9 mouse cellular contexts compared by ENCODE assay signal in the genomic region with DNA sequence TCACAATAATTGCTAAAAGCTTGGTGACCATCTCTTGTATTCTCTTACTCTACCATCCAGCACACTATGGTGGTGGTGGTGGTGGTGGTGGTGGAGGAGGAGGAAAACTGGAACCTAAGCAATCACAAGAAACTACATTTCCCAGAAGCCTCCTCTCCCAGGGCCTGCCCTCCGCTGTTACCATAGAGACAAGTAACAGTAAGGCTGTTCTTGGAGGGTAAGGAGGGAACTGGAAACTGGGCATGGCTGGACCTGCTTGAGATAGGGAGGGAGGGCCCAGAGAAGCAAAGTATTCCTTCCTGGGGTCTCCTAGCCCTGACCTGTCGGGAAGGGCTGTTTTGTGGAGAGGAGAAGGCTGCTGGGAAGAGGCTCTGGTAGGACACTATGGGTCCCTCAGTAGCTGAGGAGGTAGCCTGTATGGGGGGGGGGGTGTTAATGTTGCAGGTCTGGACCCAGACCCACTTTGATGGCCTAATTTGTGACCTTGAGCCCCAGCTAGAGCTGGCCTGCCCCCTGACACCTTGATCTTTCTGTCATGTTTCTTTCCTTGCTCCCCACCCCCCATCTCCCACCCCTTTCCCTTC. TPM values are rescaled to one million over a fixed set of nuclear protein-coding genes. Genes with fewer than 3 reads are reported as not detected.
DNase-seq lines count a peak whose midpoint lies in the region; ATAC-seq lines count a peak whose summit lies in the region.
"Had no signal": no experiment of that assay in that cellular context is flagged by ENCODE, and none has a peak within 500 bp of the region (broad histone marks: within the 10 kb centered on the region; RNA-seq: fewer than 3 reads in every experiment).

Drc7 (plus strand) TSS at position 177 of the 584 bp plus-strand sequence.

- H3K9me3 ChIP-seq in neural tube, embryonic 12.5 days = no peaks in the 10 kb centered on the region
- H3K9me3 ChIP-seq in neural tube, embryonic 13.5 days = no peaks in the 10 kb centered on the region

- peak; percentile 10 to 22 for DNase-seq in adrenal gland, postnatal 36 days
- DNase-seq in adrenal gland, postnatal 4 days (ENCODE audit: low spot score in 2 of 2) = no peak
- DNase-seq in neural tube, embryonic 10.5 days (ENCODE audit: extremely low spot score, low spot score) = no peak
- DNase-seq in liver = peak; percentile 29
- DNase-seq in adipocyte (ENCODE audit: low spot score) = no peak
- no peak for DNase-seq in heart, adult 18-20 months

- H3K4me3 ChIP-seq in neural tube, embryonic 12.5 days = no peak within 1 kb of the TSS
- H3K4me3 ChIP-seq in neural tube, embryonic 13.5 days = no peak within 1 kb of the TSS
- H3K4me3 ChIP-seq: erythroblast, embryonic 14.5 days had no signal

- no peak within 1 kb of the TSS for H3K9ac ChIP-seq in neural tube, embryonic 12.5 days
- H3K9ac ChIP-seq in neural tube, embryonic 13.5 days = no peak within 1 kb of the TSS

- peak; percentile 85 for ATAC-seq in neural tube, embryonic 12.5 days (ENCODE audit: low FRiP score, low read depth)
- peak; percentile 84 for ATAC-seq in neural tube, embryonic 13.5 days (ENCODE audit: low read depth)

- H3K27ac ChIP-seq in neural tube, embryonic 12.5 days = no peak within 1 kb of the TSS
- H3K27ac ChIP-seq in neural tube, embryonic 13.5 days (replicated peaks) = no peak within 1 kb of the TSS

- H3K4me1 ChIP-seq in neural tube, embryonic 12.5 days = no peaks in the 10 kb centered on the region
- H3K4me1 ChIP-seq in neural tube, embryonic 13.5 days (replicated peaks) = no peaks in the 10 kb centered on the region

- H3K36me3 ChIP-seq in neural tube, embryonic 12.5 days = no peaks in the 10 kb centered on the region
- no peaks in the 10 kb centered on the region for H3K36me3 ChIP-seq in neural tube, embryonic 13.5 days

- WGBS in neural tube, embryonic 12.5 days = 31% methylated on average over 2 of the region's 2 CpGs
- 21% methylated on average over 2 of the region's 2 CpGs for WGBS in neural tube, embryonic 13.5 days

- H3K27me3 ChIP-seq in neural tube, embryonic 12.5 days (replicated peaks) = no peaks in the 10 kb centered on the region
- no peaks in the 10 kb centered on the region for H3K27me3 ChIP-seq in neural tube, embryonic 13.5 days

- H3K4me2 ChIP-seq in neural tube, embryonic 12.5 days (replicated peaks) = no peak within 1 kb of the TSS
- H3K4me2 ChIP-seq in neural tube, embryonic 13.5 days = no peak within 1 kb of the TSS

RNA-seq across cellular contexts. Expression of gene Drc7, which starts in this region (rescaled TPM):
- not detected for total RNA-seq in adrenal gland, postnatal 36 days (2021)
- total RNA-seq in adrenal gland, postnatal 4 days (2021) = not detected
- 0.09 and 0.13 TPM in 2 replicates for polyA plus RNA-seq in neural tube, embryonic 12.5 days (2016; fragmentation: Nextera tagmentation; extraction: Ambion mirVana)
- polyA plus RNA-seq in neural tube, embryonic 13.5 days (2015; fragmentation: Nextera tagmentation; extraction: Ambion mirVana) = 0.18 and 0.26 TPM in 2 replicates
- not detected for total RNA-seq in heart, adult 18-20 months (2021)
- polyA plus RNA-seq: erythroblast, embryonic 14.5 days had no signal

Comparison
In these comparisons a context has a peak if more than half of its experiments do, and no peak if none do; other contexts are left out.
1. Peak in DNase-seq in adrenal gland, postnatal 36 days; RNA of the gene not detected or under 1 TPM.
2. Peak in ATAC-seq in neural tube, embryonic 12.5 days; RNA of the gene not detected or under 1 TPM.
3. Peak in ATAC-seq in neural tube, embryonic 13.5 days; RNA of the gene not detected or under 1 TPM.